24 mouse cellular contexts compared by ENCODE assay signal in the genomic region with DNA sequence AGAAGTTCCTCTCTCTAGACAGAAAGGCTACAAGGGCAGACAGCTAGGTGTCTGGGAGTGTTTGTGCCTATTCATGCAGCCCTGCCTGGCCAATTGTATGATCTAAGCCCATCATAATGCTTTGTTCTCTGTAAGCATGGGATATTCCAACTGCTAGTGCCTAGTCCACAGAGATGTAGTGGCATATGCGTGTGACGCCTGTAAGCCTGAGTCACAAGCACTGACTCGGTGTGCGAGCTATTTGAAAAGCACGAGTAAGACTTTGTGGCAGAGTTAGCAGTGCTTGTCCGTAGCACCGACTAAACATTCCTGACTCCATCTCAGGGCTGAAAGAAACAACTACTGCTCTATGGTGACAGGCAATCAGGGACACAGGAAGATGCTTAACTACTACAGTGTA.
DNase-seq lines count a peak whose midpoint lies in the region; ATAC-seq and TF ChIP-seq lines count a peak whose summit lies in the region.
"Had no signal": no experiment of that assay in that cellular context is flagged by ENCODE, and none has a peak within 500 bp of the region (broad histone marks: within the 10 kb centered on the region; RNA-seq: fewer than 3 reads in every experiment).

No protein-coding gene starts in this region.

- ATAC-seq in hindbrain, embryonic 16.5 days, result no peak
- ATAC-seq: inflammation-experienced regulatory T-cells, adult 6 months had no signal

- no peak overlapping the region for H3K4me3 ChIP-seq in gastrocnemius, adult 2 months
- H3K4me3 ChIP-seq in hindbrain, embryonic 16.5 days (ENCODE audit: low read length), result no peak overlapping the region
- H3K4me3 ChIP-seq: heart, embryonic 12.5 days; hindbrain, embryonic 12.5 days; limb, embryonic 10.5 days; liver, embryonic 15.5 days; lung, embryonic 15.5 days; midbrain, embryonic 12.5 days; stomach, embryonic 15.5 days had no signal

- intact Hi-C loops in gastrocnemius, adult 2 months (cut with DNase I), result loop anchor here (10.0 kb wide), 1 partner anchor 64 kb away; no protein-coding TSS in a partner anchor

- TF ChIP-seq CTCF in gastrocnemius, adult 2 months (IDR thresholded peaks at IDR 0.05), result no peak

- WGBS in hindbrain, embryonic 16.5 days, result 74% methylated on average over 7 of the region's 7 CpGs

- H3K27me3 ChIP-seq in hindbrain, embryonic 16.5 days (replicated peaks; ENCODE audit: control insufficient read depth, insufficient read depth, low read length), result no peaks in the 10 kb centered on the region
- H3K27me3 ChIP-seq: heart, embryonic 12.5 days; hindbrain, embryonic 12.5 days; liver, embryonic 15.5 days; lung, embryonic 15.5 days; midbrain, embryonic 12.5 days; stomach, embryonic 15.5 days had no signal

- 0 out of 2 replicates have a peak, but pooled peaks cover 4% of the 10 kb centered on the region for H3K36me3 ChIP-seq in hindbrain, embryonic 16.5 days (ENCODE audit: control insufficient read depth, insufficient read depth, low read length)
- H3K36me3 ChIP-seq: limb, embryonic 10.5 days; liver, embryonic 15.5 days; lung, embryonic 15.5 days; stomach, embryonic 15.5 days had no signal

- H3K4me2 ChIP-seq in hindbrain, embryonic 16.5 days (ENCODE audit: low read length), result no peak overlapping the region
- H3K4me2 ChIP-seq: heart, embryonic 12.5 days; hindbrain, embryonic 12.5 days; liver, embryonic 15.5 days; lung, embryonic 15.5 days; midbrain, embryonic 12.5 days; stomach, embryonic 15.5 days had no signal

- no peak overlapping the region for H3K9ac ChIP-seq in hindbrain, embryonic 16.5 days (ENCODE audit: low read depth, low read length)
- H3K9ac ChIP-seq: heart, embryonic 12.5 days; hindbrain, embryonic 12.5 days; liver, embryonic 15.5 days; lung, embryonic 15.5 days; midbrain, embryonic 12.5 days; stomach, embryonic 15.5 days had no signal

- H3K4me1 ChIP-seq in hindbrain, embryonic 16.5 days (ENCODE audit: control insufficient read depth, insufficient read depth, low read depth, low read length), result peaks cover 6% of the 10 kb centered on the region
- H3K4me1 ChIP-seq: liver, embryonic 15.5 days; stomach, embryonic 15.5 days had no signal

- H3K27ac ChIP-seq in gastrocnemius, adult 2 months, result 0 out of 2 replicates have a peak overlapping the region, but pooled peaks have one; percentile 20
- H3K27ac ChIP-seq in hindbrain, embryonic 16.5 days (ENCODE audit: low read depth, low read length), result no peak overlapping the region
- H3K27ac ChIP-seq: hindbrain, embryonic 12.5 days; limb, embryonic 10.5 days; liver, embryonic 15.5 days; lung, embryonic 15.5 days; midbrain, embryonic 12.5 days; stomach, embryonic 15.5 days had no signal

- H3K9me3 ChIP-seq in hindbrain, embryonic 16.5 days (ENCODE audit: control insufficient read depth, low read length), result no peaks in the 10 kb centered on the region
- H3K9me3 ChIP-seq: heart, embryonic 12.5 days; hindbrain, embryonic 12.5 days; limb, embryonic 10.5 days; liver, embryonic 15.5 days; lung, embryonic 15.5 days; midbrain, embryonic 12.5 days; stomach, embryonic 15.5 days had no signal

- DNase-seq in gastrocnemius, adult 2 months, result no peak
- DNase-seq in gastrocnemius, postnatal 10 days, result no peak
- peak; percentile 24 for DNase-seq in lung, postnatal 10 days
- DNase-seq in lung, postnatal 25 days (ENCODE audit: low spot score), result no peak
- peak; percentile 44 for DNase-seq in NIH3T3 (ENCODE audit: low read depth)
- DNase-seq in cerebellum, adult 9-11 months, result no peak
- DNase-seq: adrenal gland, postnatal 14 days; B cell, adult 2 months; cerebellum, adult 8-10 months; gastrocnemius, postnatal 14 days; heart, adult 18-20 months; heart, postnatal 10 days; kidney, adult 18-20 months; kidney, postnatal 4 days; liver had no signal

Comparison
In these comparisons a context has a peak if more than half of its experiments do, and no peak if none do; other contexts are left out.
1. DNase-seq: peak in lung, postnatal 10 days (single experiment) and NIH3T3 (single experiment); none in gastrocnemius, adult 2 months (single experiment), gastrocnemius, postnatal 10 days (single experiment), lung, postnatal 25 days (single experiment) and cerebellum, adult 9-11 months (single experiment).